Mouse (Mus musculus): ENCODE results near the gene Tmem141.

Tmem141 gene

DNA sequence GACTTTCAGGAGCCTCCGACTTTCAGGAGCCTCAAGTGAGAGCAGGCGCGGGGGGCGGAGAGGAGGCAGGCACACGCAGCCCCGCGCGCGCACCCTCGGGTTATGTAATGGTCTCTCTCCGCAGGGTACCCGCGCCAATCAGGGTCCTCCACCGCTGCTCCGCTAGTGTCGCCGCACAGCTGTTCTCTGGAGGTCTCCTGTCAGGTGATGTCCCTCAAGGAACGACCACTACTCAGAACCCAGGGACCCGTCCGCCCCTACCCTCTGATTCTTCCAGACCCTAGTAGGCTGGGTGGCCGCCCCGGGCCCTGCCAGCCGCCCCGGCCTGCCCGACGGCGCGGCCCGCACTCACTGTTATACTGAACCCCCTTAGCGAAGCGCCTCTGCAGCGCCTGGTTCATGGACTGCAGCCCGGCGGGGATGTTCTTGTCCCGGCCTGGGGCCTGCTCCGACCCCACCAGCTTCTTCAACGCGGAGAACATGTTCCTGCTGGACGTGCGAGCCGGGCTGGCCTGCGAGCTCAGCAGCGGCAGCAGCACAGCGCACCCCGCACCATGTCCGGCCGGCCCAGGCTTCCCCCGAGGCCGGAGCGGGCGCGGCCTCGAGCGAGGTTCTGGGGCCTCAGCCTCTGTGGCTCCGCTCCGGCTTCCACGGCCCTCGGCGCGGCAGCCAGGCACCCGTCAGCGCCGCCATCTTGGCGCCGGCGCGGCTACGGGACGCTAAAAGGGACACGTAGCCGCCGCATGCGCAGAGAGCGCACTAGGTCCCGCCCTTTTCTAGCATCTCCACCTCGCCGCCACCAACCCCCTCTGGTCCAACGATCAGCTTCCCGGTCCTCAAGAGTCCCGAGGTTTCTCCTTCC lies 13.8 kb downstream of the Tmem141 start, which contains the start of gene Rabl6:
Gene Rabl6 (minus strand): TSS at position 761 of the 862 bp plus-strand sequence.
- peak; percentile 88 for DNase-seq

DNA sequence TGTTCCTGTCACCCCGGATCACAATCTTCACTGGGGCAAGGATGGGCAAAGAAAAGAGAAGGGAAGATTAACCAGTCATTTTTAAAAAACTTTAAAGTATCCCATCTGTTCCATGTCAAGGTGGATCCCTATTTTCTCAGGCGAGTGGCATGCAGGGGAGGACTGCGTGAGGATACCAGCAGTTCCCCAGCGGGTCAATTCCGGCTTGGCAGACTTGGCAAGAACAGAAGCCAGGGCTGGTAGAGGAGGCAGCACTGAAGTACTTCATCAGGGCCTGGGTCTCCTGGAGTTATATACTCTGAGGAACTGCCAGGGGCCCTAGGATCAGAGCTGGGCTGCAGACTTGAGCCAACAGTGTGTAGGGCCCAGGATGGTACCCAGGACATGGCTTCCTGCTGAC lies 19.3 kb downstream of the Tmem141 start:
- no peak for DNase-seq

DNA sequence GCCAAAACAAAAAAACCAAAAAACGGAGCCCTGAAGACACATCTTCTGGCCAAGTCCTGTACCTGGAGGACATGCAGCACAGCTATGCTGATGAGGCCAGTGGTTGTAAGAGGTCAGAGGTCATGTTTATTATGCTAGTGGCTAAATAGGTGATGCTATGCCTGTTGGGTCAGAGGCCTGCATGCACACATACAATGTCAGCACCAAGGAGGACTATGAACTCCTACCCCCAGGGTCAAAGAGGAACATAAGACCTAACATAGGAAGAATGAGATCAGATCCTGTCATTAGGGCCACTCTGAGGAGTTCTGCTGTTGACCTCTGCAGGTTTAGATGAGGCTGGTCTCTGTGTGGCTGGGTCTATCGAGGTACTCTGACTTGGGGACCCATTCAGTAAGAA lies 21.8 kb downstream of the Tmem141 start:
- DNase-seq: no peak

DNA sequence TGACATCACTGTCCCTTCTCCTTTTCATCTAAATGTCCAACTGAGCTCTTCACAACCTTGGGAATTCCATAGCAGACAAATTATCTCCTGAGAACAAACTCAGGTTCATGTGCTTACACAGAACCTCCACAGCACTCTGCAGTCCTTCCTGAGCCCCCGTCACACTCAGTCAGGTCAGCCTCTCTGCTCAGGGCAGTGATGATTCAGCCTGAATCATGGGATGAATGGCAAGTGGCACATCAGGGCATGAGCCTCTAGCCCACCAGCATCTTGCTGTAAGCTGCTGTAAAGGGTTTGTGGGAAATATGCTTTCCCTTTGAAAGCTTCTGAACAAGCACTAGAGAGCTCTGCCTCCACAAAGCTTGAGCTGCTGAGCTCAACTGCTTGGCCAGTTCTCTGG lies 23.1 kb downstream of the Tmem141 start:
- no peak for DNase-seq

DNA sequence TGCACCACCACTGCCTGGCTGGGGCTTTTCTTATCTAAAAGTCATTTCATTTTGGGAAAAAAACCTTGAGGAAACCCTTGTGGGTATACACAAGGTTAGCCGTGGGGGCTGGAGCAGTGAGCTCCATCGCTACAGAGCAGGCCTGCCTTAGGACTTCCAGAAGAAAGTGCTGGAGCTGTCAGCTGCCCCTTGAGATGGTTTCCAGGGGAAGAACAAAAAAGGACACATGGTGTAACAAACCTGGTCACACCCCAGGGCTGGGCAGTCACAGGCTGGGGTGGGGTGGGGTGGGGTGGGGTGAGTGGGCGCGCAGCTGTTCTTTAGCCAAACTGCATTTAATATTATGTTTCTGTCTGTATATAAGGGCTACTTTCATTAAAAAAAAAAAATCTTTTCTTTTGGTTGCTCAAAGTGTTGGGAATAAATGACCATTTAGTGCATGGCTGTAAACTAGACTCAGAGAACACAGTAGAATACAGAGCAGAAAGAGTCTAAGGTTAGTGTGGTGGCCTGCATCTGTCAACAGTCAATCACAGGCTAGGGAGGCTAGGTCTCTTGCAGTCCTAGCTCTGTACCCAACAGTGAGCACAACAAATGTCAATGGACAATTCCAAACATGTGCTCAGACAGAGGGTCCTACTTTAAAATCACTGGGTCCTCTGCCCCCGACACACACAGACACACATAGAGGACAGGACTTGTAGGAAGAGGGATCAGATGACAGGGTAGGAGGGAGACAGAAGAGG lies 24.9 kb downstream of the Tmem141 start:
- no peak for DNase-seq

DNA sequence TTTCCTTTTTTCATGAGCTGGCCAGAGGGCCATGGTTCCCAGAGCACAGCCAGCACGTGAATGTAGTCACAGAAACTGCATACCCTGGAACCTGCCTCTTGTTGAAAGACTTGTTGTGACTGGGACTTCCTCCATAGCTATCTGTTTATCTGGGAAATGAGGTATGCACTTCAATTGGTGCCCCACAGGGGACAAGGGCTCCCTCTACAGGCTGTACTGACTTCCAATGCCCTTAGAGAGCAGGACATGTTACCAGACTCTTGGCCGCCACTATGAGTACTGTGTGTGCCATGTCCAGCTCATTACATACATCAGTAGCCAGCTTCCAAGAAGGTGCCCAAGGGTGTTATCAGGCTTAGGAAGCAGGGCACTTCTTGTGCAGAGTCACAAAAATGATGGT lies 29.9 kb downstream of the Tmem141 start:
- peak; percentile 37 for DNase-seq

DNA sequence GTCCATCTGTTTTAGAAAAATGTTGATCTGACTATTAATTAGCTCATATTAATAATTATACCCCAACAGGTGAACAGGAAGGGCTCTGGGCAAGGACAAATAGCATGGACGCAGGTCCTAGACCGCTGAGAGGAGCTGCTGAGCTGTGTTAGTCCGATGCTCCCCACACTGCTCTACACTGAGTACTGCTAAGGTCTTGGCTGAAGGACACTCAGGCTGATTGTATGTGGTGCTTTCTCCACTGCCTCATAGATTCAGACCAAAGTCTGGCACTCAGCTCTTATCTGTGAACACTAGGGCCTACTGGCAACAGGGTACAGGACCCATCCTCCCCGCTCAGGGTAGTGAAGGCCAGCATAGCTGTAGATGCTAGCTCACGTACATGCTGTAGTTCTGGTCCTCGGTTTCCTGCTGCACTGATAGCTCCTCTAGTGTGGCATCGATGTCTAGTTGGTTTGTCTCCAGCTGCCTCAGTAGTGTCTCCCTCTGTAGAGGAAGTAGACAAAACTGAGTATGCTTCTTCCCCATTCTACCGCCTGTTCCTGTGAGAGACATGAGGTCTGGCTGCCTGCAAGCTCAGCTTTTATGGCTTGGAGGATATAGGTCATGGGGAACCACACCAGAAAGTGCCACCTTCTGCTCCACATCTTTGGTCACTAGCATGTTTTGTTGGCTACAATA lies 33.4 kb downstream of the Tmem141 start:
- no peak for DNase-seq

DNA sequence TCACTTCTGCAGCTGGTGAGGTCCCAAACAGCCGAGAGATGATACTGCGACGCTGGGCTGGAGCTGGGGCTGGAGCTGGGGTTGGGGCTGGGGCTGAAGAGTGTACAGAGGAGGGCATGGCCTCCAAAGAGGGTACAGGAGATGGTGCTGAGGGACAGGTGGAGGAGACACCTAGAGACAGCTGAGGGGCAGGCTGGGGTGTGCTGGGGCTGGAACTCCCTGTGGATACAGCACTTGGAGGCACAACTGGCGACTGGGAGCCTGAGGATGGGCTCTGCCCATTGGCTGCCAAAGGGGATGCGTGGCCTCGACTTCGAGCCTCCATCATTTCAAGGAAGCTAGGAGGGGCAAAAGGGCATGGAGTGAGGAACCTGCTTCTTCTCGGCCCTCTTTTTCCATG lies 34.5 kb downstream of the Tmem141 start:
- no peak for DNase-seq

DNA sequence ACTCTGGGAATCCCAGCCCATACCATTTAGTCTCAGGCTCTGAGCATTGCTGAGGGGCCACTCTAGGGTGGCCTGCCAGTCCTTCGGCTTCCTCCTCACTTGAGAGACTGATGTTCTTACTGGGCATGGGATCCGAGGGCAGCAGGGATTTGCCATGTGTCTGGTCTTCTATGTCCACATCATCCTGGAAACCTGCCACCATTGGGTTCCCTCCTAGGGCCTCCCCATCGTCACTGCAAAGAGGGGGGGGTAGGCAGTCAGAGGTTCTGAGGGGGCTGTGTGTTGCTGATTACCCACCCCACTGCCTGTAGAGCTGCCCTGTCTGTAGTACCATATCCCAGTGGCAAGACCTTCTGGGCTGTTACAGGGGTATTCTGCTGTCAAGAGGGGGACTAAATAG lies 36.2 kb downstream of the Tmem141 start:
- peak; percentile 33 for DNase-seq

DNA sequence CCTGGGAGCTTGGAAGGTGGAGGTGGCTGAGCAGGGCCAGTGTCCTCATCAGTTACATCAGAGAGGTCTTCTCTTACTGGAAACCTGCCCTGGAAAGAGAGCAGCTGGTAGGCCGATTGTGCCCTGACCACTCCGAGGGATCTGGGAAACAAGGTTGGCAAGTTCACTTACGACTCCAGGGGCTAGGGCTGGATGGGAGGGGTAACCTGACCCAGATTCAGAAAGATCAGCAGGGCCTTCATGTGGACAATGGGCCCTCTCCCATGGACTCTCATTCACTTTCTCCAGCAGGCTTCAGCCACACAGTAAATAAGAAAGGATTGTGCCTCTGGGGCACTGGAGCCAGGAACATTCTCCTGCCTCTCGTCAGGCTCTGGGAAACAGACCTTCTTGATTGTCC lies 36.9 kb downstream of the Tmem141 start:
- DNase-seq: no peak

DNA sequence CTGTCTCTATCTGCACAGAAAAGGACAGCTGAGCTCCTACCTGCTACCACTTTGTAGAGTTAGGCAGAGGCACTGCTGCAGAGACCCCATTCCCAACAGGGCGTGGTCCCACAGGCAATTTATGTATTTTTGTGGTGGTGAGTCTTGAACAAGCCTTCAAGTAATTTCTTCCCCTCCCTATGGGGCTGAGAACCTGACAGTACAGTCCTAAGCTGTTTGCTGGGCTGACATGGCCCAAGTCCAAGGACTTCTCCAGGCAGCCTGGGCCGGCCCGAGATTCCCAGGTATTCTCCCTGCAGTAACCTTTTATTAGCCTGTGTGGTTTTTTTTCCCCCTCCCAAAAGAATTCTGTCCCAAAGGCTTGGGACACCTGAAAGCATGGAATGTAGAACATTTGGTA lies 37.7 kb downstream of the Tmem141 start:
- DNase-seq: peak; percentile 53

DNA sequence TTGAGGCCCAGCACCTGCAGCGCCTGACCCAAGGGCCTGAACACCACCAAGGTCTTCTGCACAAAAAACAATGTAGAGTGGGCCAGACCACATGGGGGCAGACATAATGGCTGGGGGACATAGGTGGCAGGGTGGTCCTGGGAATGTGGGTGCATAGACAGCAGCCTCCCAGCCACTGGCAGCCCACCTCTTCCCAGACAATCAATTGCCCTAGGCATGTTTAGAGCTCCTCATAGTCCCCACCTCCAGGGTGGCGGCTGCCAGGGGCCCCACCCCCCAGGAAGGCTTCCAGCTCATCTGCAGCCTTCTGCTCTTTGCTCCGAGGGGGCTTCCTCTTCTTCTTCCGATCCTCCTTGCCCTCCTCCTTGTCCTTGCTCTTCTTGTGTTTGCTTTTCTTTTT lies 38.2 kb downstream of the Tmem141 start:
- peak; percentile 33 for DNase-seq

DNA sequence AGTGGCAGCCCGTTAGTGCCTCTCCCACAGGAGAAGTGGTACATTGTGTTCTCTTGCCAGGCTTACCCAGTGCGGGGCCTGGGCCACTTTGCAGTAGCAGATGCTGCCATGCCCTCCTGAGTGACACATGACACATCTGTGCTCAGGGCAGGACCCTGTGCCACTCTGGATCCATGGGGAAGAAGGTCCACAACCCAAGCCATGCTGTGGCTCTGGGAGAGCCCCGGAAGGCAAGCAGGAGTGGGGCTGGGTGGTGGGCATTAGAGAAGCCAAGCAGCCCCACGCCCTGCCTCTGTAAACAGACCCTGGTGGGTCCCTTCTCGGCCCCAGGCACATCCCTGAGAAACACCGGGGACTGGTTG lies 38.7 kb downstream of the Tmem141 start:
- peak; percentile 43 for DNase-seq

DNA sequence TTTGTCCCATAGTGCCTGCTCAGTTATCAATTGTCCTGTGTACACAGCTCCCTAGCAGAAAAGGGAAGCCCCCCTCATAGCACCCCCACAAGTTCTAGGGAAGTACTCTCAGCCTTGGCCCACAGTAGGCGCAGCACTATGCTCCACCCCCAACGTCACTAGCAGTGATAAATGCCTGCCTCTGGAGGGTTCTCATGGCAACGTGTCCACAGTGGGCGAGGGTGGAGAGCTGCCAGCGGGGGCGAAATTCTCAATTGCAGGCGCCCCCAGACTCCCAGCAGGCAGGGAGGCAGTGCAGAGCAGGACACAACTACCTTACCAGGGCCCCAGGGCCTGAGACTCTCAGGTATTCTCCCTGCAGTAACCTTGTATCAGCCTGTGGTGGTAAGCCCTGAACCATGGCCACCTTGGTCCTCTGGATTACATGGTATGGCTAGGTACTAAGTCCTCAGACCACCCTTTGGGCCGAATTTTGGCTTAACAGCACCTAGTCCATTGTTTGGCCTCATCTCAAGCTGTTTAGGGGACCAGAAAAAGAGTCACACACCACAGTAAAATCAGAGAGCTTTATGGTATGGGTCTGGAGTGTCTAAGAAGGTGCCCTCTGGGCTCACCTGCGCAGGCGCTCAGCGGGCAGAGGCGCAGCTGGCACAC lies 39.2 kb downstream of the Tmem141 start:
- peak; percentile 62 for DNase-seq

DNA sequence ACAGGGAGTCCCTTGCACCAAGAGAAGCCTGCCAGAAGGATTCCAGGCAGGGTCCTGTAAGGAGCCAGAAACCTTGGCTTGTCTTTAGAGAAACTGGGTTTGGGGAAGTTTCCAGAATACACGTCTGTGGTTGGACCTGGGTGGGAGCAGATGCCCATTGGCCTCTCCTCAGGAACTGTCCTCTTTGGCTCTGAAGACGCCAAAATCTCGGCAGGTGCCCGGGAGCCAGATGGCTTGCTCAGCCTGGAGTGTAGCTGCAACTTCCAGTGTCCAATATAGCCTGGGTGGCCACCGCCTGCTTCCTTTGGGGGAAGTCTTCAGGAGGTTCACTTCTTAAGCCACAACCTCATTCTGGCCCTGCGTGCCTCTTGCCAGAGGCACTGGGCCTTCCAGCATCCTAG lies 39.9 kb downstream of the Tmem141 start:
- peak; percentile 90 for DNase-seq

DNA sequence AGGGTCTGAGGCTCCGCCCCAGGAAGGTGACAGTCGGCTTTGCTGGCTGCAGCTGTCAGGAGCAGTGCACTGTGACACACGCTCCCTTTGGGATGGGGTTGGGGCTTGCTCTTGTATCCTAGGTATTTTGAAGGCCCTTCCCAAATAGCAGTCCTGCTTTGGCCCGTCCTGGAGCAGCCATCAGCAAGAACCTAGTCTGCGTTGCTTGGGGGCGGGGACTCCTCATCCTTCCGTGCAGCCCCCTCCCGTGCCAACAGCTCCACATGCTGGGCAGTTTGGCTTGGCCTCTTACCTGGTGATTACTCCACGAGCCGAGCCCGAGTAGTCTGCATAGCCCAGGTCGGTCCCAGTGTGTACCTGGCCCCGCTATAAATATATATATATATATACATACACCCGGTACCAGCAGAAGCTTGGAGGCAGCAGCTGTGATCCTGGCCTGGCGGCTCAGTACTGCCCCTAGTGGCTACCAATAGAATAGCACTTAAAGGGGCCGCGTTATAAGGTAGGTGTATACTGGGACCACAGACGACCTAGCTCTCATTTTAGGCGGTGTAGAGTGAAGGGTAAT lies 40.4 kb downstream of the Tmem141 start, which contains the start of gene Ajm1:
Gene Ajm1 (minus strand): TSS at position 464 of the 571 bp plus-strand sequence.
- DNase-seq: peak; percentile 83

DNA sequence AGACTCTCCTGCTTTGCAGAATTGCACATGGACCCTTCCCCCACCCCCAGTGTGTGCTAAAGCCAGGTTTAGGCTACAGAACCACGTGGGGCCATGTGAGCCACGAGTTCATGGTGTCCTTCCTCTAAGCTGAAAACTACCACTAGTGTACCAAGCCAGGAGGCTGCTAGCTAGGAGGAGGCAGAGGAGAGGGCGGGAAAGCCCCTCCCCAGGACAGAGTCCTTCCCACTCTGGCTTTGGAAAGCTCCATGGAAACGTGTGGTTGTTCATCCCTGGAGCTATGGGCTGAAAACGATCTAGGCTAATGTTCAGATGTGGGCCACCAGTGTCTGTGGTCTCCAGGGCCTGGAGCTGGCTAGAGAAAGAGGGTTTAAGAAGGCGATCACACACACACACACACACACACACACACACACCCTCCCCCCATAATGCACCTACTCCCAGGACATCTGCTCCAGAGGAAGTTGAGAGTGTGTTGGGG lies 41.1 kb downstream of the Tmem141 start:
- peak; percentile 46 for DNase-seq

DNA sequence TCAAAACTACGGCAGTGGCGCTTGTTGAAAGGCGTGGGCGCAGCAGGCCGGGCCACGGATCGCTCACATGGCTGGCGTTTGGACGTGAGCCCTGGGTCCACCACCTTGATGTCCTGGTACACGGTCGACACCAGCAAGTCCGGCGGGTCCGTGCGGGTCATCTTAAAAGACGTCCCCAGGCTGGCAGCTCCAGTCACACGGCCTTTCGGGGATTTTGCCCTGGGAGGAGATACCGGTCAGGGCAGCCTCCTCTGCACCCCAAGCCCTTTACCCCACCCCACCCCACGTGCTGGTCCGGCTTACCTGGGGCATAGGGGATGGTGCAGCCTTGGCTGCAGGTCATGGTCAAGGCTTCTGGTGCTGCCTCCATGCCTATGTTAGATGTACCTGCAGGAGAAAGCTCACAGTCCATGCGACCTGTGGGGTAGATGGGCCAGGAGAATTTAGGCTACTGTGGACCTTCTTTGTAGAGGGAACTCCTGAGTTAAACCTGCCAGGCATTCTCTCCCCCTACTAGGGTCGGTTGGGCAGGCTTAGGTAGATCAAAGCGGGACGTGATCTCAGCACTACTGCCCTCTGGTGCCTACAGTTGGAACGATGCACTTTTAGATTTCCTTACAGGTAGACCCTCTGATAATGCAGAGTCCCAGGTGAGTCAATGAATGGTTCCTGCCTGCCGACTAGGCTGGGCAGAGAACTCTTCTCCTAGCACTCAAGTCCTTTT lies 41.9 kb downstream of the Tmem141 start:
- peak; percentile 80 for DNase-seq

DNA sequence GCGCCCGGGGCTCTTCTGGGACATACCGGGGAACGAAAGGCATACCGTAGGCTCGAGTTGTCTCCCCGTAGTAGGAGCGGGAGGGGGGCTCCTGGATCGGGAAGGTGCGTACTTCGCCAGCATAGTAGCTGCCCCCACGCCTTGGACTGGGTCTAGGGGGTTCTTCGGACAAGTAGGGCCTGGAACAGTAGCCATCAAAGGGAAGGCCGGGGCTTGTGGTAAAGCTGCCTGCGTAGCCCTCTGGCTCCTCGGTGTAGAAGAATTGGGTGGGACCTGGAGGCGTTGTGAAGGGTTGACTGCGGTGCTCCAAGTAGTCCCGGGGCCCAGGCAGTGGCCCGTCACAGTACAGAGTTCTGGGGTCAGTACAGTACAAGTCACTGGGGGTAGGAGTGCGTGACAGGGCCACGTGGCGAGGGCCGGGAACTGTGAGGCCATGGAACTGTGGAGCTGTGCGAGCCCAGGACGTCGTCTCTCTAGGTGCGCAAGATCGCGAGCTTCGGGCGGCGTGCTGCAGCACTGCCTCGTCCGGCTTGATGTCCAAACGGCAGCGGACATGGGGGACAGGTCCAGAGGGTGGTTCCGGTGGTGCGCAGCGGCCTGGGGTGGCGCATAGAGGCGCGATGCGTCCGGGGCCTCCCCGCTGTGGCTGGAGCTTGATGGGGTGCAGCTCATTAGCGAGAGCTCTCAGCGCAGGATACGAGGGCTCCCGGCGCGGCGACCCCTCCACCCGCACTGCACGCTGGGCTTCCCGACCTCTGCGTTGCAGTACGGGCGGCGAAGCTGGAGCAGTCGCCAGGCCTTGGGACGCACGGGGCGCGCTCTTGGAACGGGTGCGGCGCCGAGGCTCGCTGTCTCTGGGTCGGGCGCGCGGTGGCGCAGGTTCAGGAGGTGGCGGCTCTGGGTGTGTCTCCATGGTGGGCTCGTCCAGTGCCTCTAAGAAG lies 42.7 kb downstream of the Tmem141 start:
- peak; percentile 66 for DNase-seq

DNA sequence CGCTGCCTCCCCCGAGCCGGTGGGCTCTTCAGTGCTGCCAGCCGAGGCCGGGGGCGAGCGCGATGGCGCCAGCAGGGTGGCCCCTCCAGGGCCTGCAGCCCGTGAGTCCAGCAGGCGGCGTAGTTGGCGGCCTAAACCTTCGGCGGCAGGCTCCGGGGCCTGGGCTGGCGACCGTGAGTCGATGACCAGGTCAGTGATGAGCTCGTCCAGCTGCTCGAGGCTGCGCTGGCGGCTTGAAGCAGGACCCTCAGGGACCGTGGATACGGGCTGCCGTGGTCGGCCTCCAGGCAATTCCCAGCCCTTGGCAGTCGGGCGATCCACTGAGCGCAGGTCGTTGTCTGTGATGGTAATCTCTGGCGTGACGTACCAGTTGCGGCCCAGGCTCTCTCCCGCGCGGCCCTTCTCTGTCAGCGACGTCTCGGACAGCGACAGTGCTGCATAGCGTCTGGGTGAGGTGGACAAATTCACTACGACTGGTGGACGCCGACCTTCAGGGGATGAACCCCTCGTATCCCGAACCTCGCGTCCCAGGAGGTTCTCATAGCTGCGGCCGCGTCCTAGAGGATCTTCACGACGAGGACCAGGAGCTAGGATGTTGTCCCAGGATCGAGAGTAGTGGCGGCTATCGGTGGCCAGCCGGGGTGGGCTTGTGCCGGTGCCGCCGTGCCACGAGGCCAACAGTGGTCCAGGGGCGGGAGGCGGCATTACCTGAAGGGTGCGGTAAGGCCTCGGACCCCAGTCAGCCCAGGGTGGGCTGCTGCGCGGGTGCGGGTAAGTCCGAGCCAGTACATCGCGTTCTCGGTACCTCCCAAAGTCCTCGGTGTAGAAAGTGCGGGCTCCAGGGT lies 43.6 kb downstream of the Tmem141 start:
- DNase-seq: peak; percentile 56
